20 mouse cellular contexts compared by ENCODE assay signal in the genomic region with DNA sequence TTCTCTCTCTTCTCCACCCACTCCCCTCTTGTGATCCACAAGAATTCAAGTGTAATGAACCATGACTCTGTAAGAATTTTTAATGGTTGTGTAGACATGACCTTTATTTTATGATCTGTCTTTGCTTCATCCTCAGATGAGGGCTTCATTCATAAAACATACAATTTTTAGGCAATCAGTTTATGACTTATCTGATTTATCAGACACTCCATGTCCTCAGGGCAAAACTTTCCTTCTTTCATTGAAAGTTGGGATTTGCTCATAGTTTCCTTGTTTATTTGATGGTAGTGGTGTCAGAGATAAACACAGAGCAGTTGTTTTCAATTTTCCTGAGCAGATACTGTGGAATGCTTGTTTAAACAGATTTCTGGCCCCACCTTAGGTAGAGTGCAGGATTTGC.
A peak's percentile ranks its signal among the peaks of the same experiment; 100 is the strongest.
DNase-seq lines count a peak whose midpoint lies in the region; TF ChIP-seq lines count a peak whose summit lies in the region.
"Had no signal": no experiment of that assay in that cellular context is flagged by ENCODE, and none has a peak within 500 bp of the region (broad histone marks: within the 10 kb centered on the region; RNA-seq: fewer than 3 reads in every experiment).

No protein-coding gene starts in this region.

- H3K27ac ChIP-seq in embryonic fibroblast, embryonic 13.5 days (ENCODE audit: insufficient read depth, low read length): peak overlapping the region; percentile 11; the same call in 1 of the 2 replicates
- H3K27ac ChIP-seq: embryonic facial prominence, embryonic 13.5 days; embryonic facial prominence, embryonic 15.5 days; forebrain, embryonic 10.5 days; forebrain, embryonic 12.5 days had no signal

- peak; percentile 51 for DNase-seq in 3T3-L1 (ENCODE audit: low read depth, low spot score)
- peak; percentile 16 for DNase-seq in Muller cell, postnatal 12 days (ENCODE audit: inconsistent ontology term)
- DNase-seq in urinary bladder, postnatal 25 days (ENCODE audit: low spot score): no peak
- DNase-seq in cerebellum, adult 11 months: no peak
- DNase-seq: adrenal gland, adult 8-10 months; adrenal gland, postnatal 14 days; adrenal gland, postnatal 36 days; B cell, adult 2 months; cerebellum, adult 18-20 months; cerebellum, adult 8-10 months; cerebellum, adult 9-11 months; cerebellum, postnatal 14 days; cerebellum, postnatal 36 days; embryo, embryonic 11 days had no signal

- TF ChIP-seq POLR2A in embryonic fibroblast, embryonic 13.5 days (IDR thresholded peaks at IDR 0.05; ENCODE audit: low read depth, low read length): no peak

- H3K4me1 ChIP-seq in embryonic fibroblast, embryonic 13.5 days (ENCODE audit: control insufficient read depth, insufficient read depth, low read length): peaks cover 2% of the 10 kb centered on the region; the same call in 1 of the 2 replicates
- H3K4me1 ChIP-seq: embryonic facial prominence, embryonic 13.5 days; embryonic facial prominence, embryonic 15.5 days; forebrain, embryonic 10.5 days; forebrain, embryonic 12.5 days had no signal

- no peak for TF ChIP-seq CTCF in embryonic fibroblast, embryonic 13.5 days (IDR thresholded peaks at IDR 0.05; ENCODE audit: borderline replicate concordance, insufficient read depth, low read length)

- H3K4me3 ChIP-seq in embryonic fibroblast, embryonic 13.5 days (ENCODE audit: insufficient read depth, low read length): no peak overlapping the region
- H3K4me3 ChIP-seq: embryonic facial prominence, embryonic 13.5 days; embryonic facial prominence, embryonic 15.5 days; erythroblast, embryonic 14.5 days; forebrain, embryonic 10.5 days; forebrain, embryonic 12.5 days had no signal

Comparison
In these comparisons a context has a peak if more than half of its experiments do, and no peak if none do; other contexts are left out.
1. DNase-seq: peak in 3T3-L1 (single experiment) and Muller cell, postnatal 12 days (single experiment); none in urinary bladder, postnatal 25 days (single experiment) and cerebellum, adult 11 months (single experiment).